Mouse (Mus musculus) bone marrow macrophage, adult 2 months (primary cell): ENCODE results near the gene Brd1. TPM values are rescaled to one million over a fixed set of nuclear protein-coding genes. Genes with fewer than 3 reads are reported as not detected.
A peak's percentile ranks its signal among the peaks of the same experiment; 100 is the strongest.
"Not testable (repeated sequence)": the region's sequence is repeated elsewhere in the genome, so short reads cannot be mapped to it uniquely, and the experiment has no call there.

Source experiments
- H3K27ac ChIP-seq: 2 replicates; pipeline ENCODE4 v1.5.1; 2012; ENCODE audit warnings: low read depth, low read length; ENCODE audit not compliant: insufficient read depth
- H3K4me1 ChIP-seq: 2 replicates; pipeline ENCODE4 v1.6.1; 2012; ENCODE audit warnings: low read length; ENCODE audit not compliant: control insufficient read depth, insufficient read depth
- H3K4me3 ChIP-seq: 2 replicates; pipeline ENCODE4 v1.5.1; 2012; ENCODE audit warnings: mild to moderate bottlenecking, low read length, moderate library complexity; ENCODE audit not compliant: insufficient read depth
- CTCF ChIP-seq: IDR thresholded peaks from 2 replicates; pipeline ENCODE4 v1.5.1; 2012; ENCODE audit warnings: low read depth, mild to moderate bottlenecking, low read length, moderate library complexity
- POLR2A ChIP-seq: IDR thresholded peaks from 2 replicates; pipeline ENCODE4 v1.6.1; 2012; ENCODE audit warnings: mild to moderate bottlenecking, low read depth, low read length, borderline replicate concordance
- polyA plus RNA-seq: library from polyadenylated mRNA; stranded (reverse); fragments of >200 nt; gene quantifications from 2 replicates; pipeline ENCODE4 v1.2.4, GENCODE M21; 2012; ENCODE audit not compliant: missing spikeins, insufficient read depth, insufficient read length

Brd1 gene
- polyA plus RNA-seq, 1 experiment = 44.9 TPM

GRCm38 (mm10) chr15:88750677-88751563 is 16.9 kb upstream of the Brd1 start:
- Histone ChIP-seq H3K27ac (peak overlapping the region; percentile 79), H3K4me1 (peaks cover 26% of the 10 kb centered on the region), H3K4me3 (peak overlapping the region; percentile 69)
- TF ChIP-seq CTCF (no peak), POLR2A (no peak)

- peak overlapping the region; percentile 69; the same call in 1 of the 2 replicates for H3K4me3 ChIP-seq
- TF ChIP-seq POLR2A (no peak), CTCF (no peak)
- peaks cover 33% of the 10 kb centered on the region for H3K4me1 ChIP-seq
- H3K27ac ChIP-seq = no peak overlapping the region
Measured at GRCm38 (mm10) chr15:88750032-88750431, 16.0 kb upstream of the Brd1 start.

DNA sequence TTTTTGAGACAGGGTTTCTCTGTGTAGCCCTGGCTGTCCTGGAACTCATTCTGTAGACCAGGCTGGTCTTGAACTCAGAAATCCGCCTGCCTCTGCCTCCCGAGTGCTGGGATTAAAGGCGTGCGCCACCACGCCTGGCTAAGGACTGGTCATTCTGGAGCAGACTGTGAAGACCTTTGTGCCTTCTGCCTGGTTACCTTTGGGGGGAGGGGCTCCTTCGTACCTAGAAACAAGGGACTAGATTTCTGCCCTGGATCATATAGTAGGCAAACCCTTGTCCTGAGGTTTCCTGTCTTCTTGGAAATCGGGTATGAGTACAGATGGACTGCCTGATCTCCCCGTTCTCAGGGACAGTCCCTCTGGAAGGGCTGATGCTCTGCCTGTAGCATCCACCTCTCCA is 15.6 kb upstream of the Brd1 start:
- not testable (repeated sequence) for H3K27ac ChIP-seq, H3K4me3 ChIP-seq
- H3K4me1 ChIP-seq = peaks cover 38% of the 10 kb centered on the region

DNA sequence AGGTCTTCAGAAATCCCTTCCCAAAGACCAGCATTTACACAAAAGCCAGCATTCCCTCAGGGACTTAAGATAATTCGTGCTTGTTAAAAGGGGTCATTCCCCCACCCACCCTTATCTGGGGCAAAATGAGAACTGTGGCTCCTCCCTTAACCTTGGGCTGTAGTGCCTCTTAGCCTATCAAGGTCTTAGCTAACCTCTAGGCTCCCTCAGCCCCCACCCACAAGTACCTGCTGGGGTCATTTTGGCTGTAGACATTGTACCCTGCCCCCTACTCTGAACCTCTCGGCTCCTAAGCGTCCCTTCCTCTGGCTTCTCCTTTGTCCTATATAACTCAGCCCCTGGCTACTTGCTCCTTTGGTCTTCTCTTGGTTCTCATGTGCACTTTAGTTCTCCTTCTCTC is 11.9 kb upstream of the Brd1 start:
- no peak for TF ChIP-seq CTCF
- TF ChIP-seq POLR2A = no peak
- Histone ChIP-seq H3K27ac (peak overlapping the region; percentile 95), H3K4me1 (peaks cover 40% of the 10 kb centered on the region), H3K4me3 (no peak overlapping the region)

GRCm38 (mm10) chr15:88745347-88745746 is 11.3 kb upstream of the Brd1 start:
- no peak overlapping the region for H3K4me3 ChIP-seq
- peak overlapping the region; percentile 95 for H3K27ac ChIP-seq
- H3K4me1 ChIP-seq = peaks cover 36% of the 10 kb centered on the region
- TF ChIP-seq POLR2A (no peak), CTCF (no peak)

- peaks cover 28% of the 10 kb centered on the region for H3K4me1 ChIP-seq
Measured at GRCm38 (mm10) chr15:88743371-88743770, 9.3 kb upstream of the Brd1 start.

GRCm38 (mm10) chr15:88741366-88741765 is 7.3 kb upstream of the Brd1 start:
- Histone ChIP-seq H3K4me3 (no peak overlapping the region), H3K27ac (no peak overlapping the region), H3K4me1 (peaks cover 26% of the 10 kb centered on the region)
- TF ChIP-seq POLR2A = no peak
- TF ChIP-seq CTCF = no peak

More at GRCm38 (mm10) chr15:88743371-88743770, 9.3 kb upstream of the Brd1 start:
- peak overlapping the region; percentile 95 for H3K27ac ChIP-seq
- not testable (repeated sequence) for H3K4me3 ChIP-seq

DNA sequence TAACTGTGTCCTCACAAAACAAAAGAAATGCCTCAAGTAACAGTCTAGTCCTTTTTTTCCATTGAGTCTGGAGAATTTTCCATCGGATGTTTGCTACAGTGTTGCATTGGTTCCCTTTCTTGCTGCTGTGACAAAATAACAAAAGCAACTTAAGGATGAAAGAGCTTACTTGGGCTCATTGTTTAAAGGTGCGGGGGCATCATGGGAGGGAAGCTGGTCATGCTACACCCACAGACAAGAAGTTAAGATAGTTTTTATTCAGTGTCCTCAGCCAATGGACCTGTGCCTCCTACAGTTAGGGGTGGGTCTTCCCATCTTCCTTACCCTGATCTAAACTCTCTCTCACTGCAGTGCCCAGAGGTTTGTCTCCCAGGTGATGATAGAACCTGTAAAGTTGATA is 4.4 kb upstream of the Brd1 start:
- H3K4me1 ChIP-seq = peaks cover 7% of the 10 kb centered on the region
- no peak overlapping the region for H3K27ac ChIP-seq
- H3K4me3 ChIP-seq = no peak overlapping the region
- TF ChIP-seq POLR2A (no peak), CTCF (no peak)

DNA sequence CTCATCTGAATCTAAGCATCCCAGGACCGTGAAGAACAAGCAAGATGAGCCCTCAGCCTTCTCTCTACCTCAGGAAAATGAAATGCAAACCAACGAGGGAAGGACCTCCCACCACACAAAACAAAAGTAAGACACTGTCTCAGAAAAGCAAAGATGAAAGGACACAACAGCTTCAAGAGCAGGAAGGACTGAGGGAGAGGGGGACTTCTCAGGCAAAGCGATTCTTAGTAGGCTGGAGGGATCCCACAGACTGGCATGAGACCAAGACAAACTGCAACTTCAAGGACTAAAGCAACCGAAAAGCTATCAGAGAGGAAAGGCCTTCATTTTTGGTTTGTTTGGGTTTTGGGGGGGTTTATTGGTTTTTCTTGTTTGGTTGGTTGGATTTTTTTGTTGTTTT is 2.1 kb upstream of the Brd1 start:
- Histone ChIP-seq H3K4me3 (no peak overlapping the region), H3K27ac (no peak overlapping the region), H3K4me1 (peaks cover 13% of the 10 kb centered on the region)
- no peak for TF ChIP-seq CTCF
- no peak for TF ChIP-seq POLR2A

- peak overlapping the region; percentile 70 for H3K27ac ChIP-seq
- TF ChIP-seq CTCF (no peak), POLR2A (no peak)
- H3K4me3 ChIP-seq = peak overlapping the region; percentile 88
- peaks cover 18% of the 10 kb centered on the region for H3K4me1 ChIP-seq
Measured at GRCm38 (mm10) chr15:88733041-88733751, 837 bp downstream of the Brd1 start.
